Mouse (Mus musculus): ENCODE data around the gene Olfr960. TPM values are rescaled to one million over a fixed set of nuclear protein-coding genes. Genes with fewer than 3 reads are reported as not detected.

Gene Olfr960
- polyA plus RNA-seq (2015; fragmentation: Nextera tagmentation; extraction: Ambion mirVana): not detected in 2 replicates

DNA sequence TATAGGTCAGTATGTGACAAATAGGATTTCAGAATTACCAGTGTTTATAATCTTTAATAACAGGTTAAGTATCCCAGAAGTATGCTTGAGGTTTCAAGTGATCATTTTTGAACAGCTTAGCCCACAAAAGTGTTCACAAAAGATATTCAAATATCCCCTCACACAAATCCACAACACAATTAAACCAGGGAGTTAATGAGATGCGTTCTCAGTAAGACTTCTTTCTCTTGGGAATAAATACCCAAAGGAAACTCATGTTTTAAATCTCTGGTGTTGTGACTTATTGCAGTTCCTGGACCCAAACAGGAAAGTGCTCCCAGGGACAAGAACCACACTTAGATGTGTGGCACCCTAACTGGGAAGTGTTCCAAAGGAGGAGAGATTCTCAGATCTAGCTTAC is at the start of gene Olfr960:
Gene Olfr960 (plus strand): TSS at position 301 of the 400 bp plus-strand sequence.
- no peaks in the 10 kb centered on the region for H3K36me3 ChIP-seq (ENCODE audit: control insufficient read depth, insufficient read depth, low read length)
- H3K27me3 ChIP-seq (ENCODE audit: control insufficient read depth, insufficient read depth, low read length): no peaks in the 10 kb centered on the region
- no peaks in the 10 kb centered on the region for H3K4me1 ChIP-seq (ENCODE audit: control insufficient read depth, insufficient read depth, low read length)
- no peak for ATAC-seq (ENCODE audit: insufficient read depth, low FRiP score)
- 68% methylated on average over 1 of the region's 1 CpGs for WGBS
- no peak within 1 kb of the TSS for H3K4me3 ChIP-seq (replicated peaks; ENCODE audit: low read length)
- no peak within 1 kb of the TSS for H3K4me2 ChIP-seq (ENCODE audit: low read depth, low read length)
- H3K9ac ChIP-seq (ENCODE audit: low read length): no peak within 1 kb of the TSS
- H3K27ac ChIP-seq (ENCODE audit: low read length): no peak within 1 kb of the TSS
- H3K9me3 ChIP-seq (replicated peaks; ENCODE audit: control insufficient read depth, low read length): no peaks in the 10 kb centered on the region

GRCm38 (mm10) chr9:39575469-39575868 is 45.7 kb upstream of the Olfr960 start, which contains the start of gene Olfr959:
Gene Olfr959, minus strand, starts transcription at chr9:39575569.
- 72% methylated on average over 3 of the region's 3 CpGs for WGBS
- no peaks in the 10 kb centered on the region for H3K9me3 ChIP-seq (replicated peaks; ENCODE audit: control insufficient read depth, low read length)
- ATAC-seq (ENCODE audit: insufficient read depth, low FRiP score): no peak
- no peaks in the 10 kb centered on the region for H3K36me3 ChIP-seq (ENCODE audit: control insufficient read depth, insufficient read depth, low read length)
- no peaks in the 10 kb centered on the region for H3K27me3 ChIP-seq (ENCODE audit: control insufficient read depth, insufficient read depth, low read length)
- H3K4me3 ChIP-seq (replicated peaks; ENCODE audit: low read length): no peak within 1 kb of the TSS
- no peak within 1 kb of the TSS for H3K27ac ChIP-seq (ENCODE audit: low read length)
- H3K4me2 ChIP-seq (ENCODE audit: low read depth, low read length): no peak within 1 kb of the TSS
- H3K4me1 ChIP-seq (ENCODE audit: control insufficient read depth, insufficient read depth, low read length): no peaks in the 10 kb centered on the region
- H3K9ac ChIP-seq (ENCODE audit: low read length): no peak within 1 kb of the TSS

DNA sequence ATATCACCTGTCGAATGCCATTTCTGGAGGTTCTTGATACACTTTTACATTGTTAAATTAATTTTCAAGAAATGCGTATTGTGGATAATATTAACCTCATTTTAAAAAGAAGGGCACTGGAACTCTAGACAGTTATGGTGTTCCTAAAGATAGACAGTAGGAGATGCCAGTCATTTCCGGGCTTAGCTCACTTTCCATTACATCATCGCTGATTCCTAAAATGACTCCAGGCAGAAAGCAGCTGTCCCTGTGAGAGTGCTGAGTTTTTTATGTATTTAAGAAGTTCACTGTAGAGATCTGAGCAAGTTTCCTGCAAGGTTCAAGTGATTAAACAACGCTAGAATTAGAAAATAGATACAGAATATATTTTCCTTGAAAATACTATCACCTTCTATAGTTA is 44.1 kb upstream of the Olfr960 start:
- no peak overlapping the region for H3K4me3 ChIP-seq (replicated peaks; ENCODE audit: low read length)
- no peaks in the 10 kb centered on the region for H3K4me1 ChIP-seq (ENCODE audit: control insufficient read depth, insufficient read depth, low read length)
- H3K27ac ChIP-seq (ENCODE audit: low read length): no peak overlapping the region
- no peak for ATAC-seq (ENCODE audit: insufficient read depth, low FRiP score)
- no peak overlapping the region for H3K9ac ChIP-seq (ENCODE audit: low read length)
- no peaks in the 10 kb centered on the region for H3K27me3 ChIP-seq (ENCODE audit: control insufficient read depth, insufficient read depth, low read length)
- no peak overlapping the region for H3K4me2 ChIP-seq (ENCODE audit: low read depth, low read length)
- H3K9me3 ChIP-seq (replicated peaks; ENCODE audit: control insufficient read depth, low read length): no peaks in the 10 kb centered on the region
- WGBS: 84% methylated on average over 5 of the region's 5 CpGs
- H3K36me3 ChIP-seq (ENCODE audit: control insufficient read depth, insufficient read depth, low read length): no peaks in the 10 kb centered on the region

DNA sequence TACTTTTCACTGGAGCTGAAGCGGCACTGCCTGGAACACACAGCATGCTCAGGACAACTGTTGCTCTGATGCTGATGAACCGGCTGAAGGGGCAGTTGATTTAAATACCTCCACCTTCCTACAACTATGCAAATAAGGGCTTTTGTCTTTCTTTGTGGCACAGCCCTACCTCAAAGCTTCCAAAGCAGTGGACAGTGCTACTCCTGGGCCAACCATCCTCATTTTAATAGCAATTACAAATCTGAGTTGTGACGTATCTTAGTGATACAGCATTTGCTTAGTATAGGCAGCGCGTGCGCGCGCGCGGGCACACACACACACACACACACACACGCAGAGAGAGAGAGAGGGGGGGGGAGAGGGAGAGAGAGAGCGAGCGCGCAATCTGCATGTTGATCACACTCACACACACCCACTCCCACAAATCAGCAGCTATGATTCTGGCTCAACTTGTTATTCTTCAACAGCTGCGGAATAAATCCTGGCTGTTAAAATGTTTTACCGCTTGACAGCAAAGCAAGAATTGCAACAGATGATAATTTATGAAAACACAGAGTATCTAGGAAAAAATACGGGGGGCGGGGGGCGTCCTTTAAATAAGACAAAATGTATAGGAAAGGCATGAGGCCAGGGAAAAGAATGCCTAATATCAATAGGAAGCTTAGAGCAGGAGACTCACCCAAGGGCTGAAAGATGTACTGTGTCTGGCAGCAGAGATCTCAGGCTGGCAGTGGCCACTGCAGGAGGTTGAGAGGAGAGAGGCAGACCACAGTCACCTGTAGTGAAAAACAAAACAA is 18.4 kb upstream of the Olfr960 start:
- H3K9ac ChIP-seq (ENCODE audit: low read length): peak overlapping the region; percentile 23; the same call in 1 of the 2 replicates
- under 1% methylated on average over 19 of the region's 19 CpGs for WGBS

GRCm38 (mm10) chr9:39603333-39603845 is 17.8 kb upstream of the Olfr960 start:
- Histone ChIP-seq H3K27ac (ENCODE audit: low read length) (peak overlapping the region; percentile 12; the same call in 1 of the 2 replicates), H3K9ac (ENCODE audit: low read length) (peak overlapping the region; percentile 23; the same call in 1 of the 2 replicates), H3K36me3 (ENCODE audit: control insufficient read depth, insufficient read depth, low read length) (no peaks in the 10 kb centered on the region), H3K4me1 (ENCODE audit: control insufficient read depth, insufficient read depth, low read length) (0 out of 2 replicates have a peak, but pooled peaks cover 4% of the 10 kb centered on the region), H3K27me3 (ENCODE audit: control insufficient read depth, insufficient read depth, low read length) (no peaks in the 10 kb centered on the region), H3K9me3 (replicated peaks; ENCODE audit: control insufficient read depth, low read length) (no peaks in the 10 kb centered on the region), H3K4me2 (ENCODE audit: low read depth, low read length) (peak overlapping the region; percentile 83), H3K4me3 (replicated peaks; ENCODE audit: low read length) (peak overlapping the region; percentile 47)
- 2% methylated on average over 9 of the region's 9 CpGs for WGBS
- ATAC-seq (ENCODE audit: insufficient read depth, low FRiP score): peak; percentile 71; the same call in 1 of the 2 replicates

More for the DNA sequence above, 18.4 kb upstream of the Olfr960 start:
- Histone ChIP-seq H3K27me3 (ENCODE audit: control insufficient read depth, insufficient read depth, low read length) (no peaks in the 10 kb centered on the region), H3K4me3 (replicated peaks; ENCODE audit: low read length) (peak overlapping the region; percentile 47), H3K36me3 (ENCODE audit: control insufficient read depth, insufficient read depth, low read length) (no peaks in the 10 kb centered on the region), H3K4me2 (ENCODE audit: low read depth, low read length) (peak overlapping the region; percentile 83), H3K27ac (ENCODE audit: low read length) (peak overlapping the region; percentile 12; the same call in 1 of the 2 replicates), H3K4me1 (ENCODE audit: control insufficient read depth, insufficient read depth, low read length) (0 out of 2 replicates have a peak, but pooled peaks cover 4% of the 10 kb centered on the region), H3K9me3 (replicated peaks; ENCODE audit: control insufficient read depth, low read length) (no peaks in the 10 kb centered on the region)
- ATAC-seq (ENCODE audit: insufficient read depth, low FRiP score): peak; percentile 79; the same call in 1 of the 2 replicates

DNA sequence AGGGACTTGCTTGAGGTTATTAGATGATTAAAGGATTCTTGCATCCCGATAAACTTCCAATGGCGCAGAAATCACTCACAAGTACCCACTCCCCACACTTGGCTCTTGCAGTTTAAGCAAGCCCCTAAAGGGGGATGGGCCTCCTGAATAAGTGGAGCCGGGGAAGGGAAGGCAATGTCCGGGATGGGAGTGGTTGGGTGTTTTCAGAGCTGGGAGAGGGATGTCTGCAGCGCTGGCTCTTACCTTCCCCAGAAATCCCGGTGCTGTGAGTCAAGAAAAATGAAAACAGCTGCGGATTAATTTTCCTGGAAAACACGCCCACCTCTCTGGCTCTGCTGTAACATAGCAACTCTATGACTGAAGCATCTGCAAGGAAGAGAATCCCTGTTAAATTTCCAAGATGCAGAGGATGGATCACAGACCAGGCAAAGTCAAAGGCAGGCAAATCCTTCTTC is 17.1 kb upstream of the Olfr960 start, which contains the start of gene AW551984:
Gene AW551984 (minus strand): TSS at position 405 of the 455 bp plus-strand sequence.
- Histone ChIP-seq H3K4me1 (ENCODE audit: control insufficient read depth, insufficient read depth, low read length) (0 out of 2 replicates have a peak, but pooled peaks cover 4% of the 10 kb centered on the region), H3K9me3 (replicated peaks; ENCODE audit: control insufficient read depth, low read length) (no peaks in the 10 kb centered on the region), H3K9ac (ENCODE audit: low read length) (peak within 1 kb of the TSS; percentile 62), H3K36me3 (ENCODE audit: control insufficient read depth, insufficient read depth, low read length) (no peaks in the 10 kb centered on the region), H3K4me3 (replicated peaks; ENCODE audit: low read length) (peak within 1 kb of the TSS; percentile 47), H3K27ac (ENCODE audit: low read length) (peak within 1 kb of the TSS; percentile 42; the same call in 1 of the 2 replicates), H3K27me3 (ENCODE audit: control insufficient read depth, insufficient read depth, low read length) (no peaks in the 10 kb centered on the region), H3K4me2 (ENCODE audit: low read depth, low read length) (peak within 1 kb of the TSS; percentile 83)
- WGBS: under 1% methylated on average over 8 of the region's 8 CpGs
- ATAC-seq (ENCODE audit: insufficient read depth, low FRiP score): peak; percentile 44; the same call in 1 of the 2 replicates

GRCm38 (mm10) chr9:39608497-39608896 is 12.7 kb upstream of the Olfr960 start:
- 0 out of 2 replicates have a peak, but pooled peaks cover 4% of the 10 kb centered on the region for H3K4me1 ChIP-seq (ENCODE audit: control insufficient read depth, insufficient read depth, low read length)
- ATAC-seq (ENCODE audit: insufficient read depth, low FRiP score): no peak
- no peak overlapping the region for H3K4me3 ChIP-seq (replicated peaks; ENCODE audit: low read length)
- no peak overlapping the region for H3K27ac ChIP-seq (ENCODE audit: low read length)
- H3K9ac ChIP-seq (ENCODE audit: low read length): no peak overlapping the region
- no peak overlapping the region for H3K4me2 ChIP-seq (ENCODE audit: low read depth, low read length)
- no peaks in the 10 kb centered on the region for H3K36me3 ChIP-seq (ENCODE audit: control insufficient read depth, insufficient read depth, low read length)
- no peaks in the 10 kb centered on the region for H3K27me3 ChIP-seq (ENCODE audit: control insufficient read depth, insufficient read depth, low read length)
- H3K9me3 ChIP-seq (replicated peaks; ENCODE audit: control insufficient read depth, low read length): no peaks in the 10 kb centered on the region

GRCm38 (mm10) chr9:39610355-39610754 is 10.8 kb upstream of the Olfr960 start, which contains the start of gene Olfr148:
Gene Olfr148, plus strand, starts transcription at chr9:39610655.
- Histone ChIP-seq H3K4me2 (ENCODE audit: low read depth, low read length) (no peak within 1 kb of the TSS), H3K27me3 (ENCODE audit: control insufficient read depth, insufficient read depth, low read length) (no peaks in the 10 kb centered on the region), H3K4me3 (replicated peaks; ENCODE audit: low read length) (no peak within 1 kb of the TSS), H3K27ac (ENCODE audit: low read length) (no peak within 1 kb of the TSS), H3K9me3 (replicated peaks; ENCODE audit: control insufficient read depth, low read length) (no peaks in the 10 kb centered on the region), H3K4me1 (ENCODE audit: control insufficient read depth, insufficient read depth, low read length) (no peaks in the 10 kb centered on the region), H3K9ac (ENCODE audit: low read length) (no peak within 1 kb of the TSS), H3K36me3 (ENCODE audit: control insufficient read depth, insufficient read depth, low read length) (no peaks in the 10 kb centered on the region)
- WGBS: 70% methylated on average over 3 of the region's 3 CpGs
- ATAC-seq (ENCODE audit: insufficient read depth, low FRiP score): no peak

DNA sequence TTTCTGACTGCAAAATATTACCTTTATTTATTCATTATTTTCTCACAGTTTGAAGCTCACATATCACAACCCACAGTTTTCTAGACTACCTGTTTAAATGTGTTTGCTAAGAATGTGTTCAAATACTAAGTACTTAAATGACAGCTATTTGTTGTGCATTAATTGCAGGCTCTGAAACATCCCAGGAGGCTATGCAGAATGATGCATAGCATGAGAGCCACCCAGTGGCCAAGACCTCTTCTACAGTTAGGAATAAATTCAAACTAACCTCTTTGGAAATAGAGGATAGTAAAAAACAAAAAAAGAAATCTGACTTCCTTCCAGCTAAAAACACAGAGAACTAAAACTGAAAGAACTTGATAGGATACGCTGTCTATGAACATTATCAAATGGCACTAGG is 9.2 kb upstream of the Olfr960 start:
- Histone ChIP-seq H3K9ac (ENCODE audit: low read length) (no peak overlapping the region), H3K9me3 (replicated peaks; ENCODE audit: control insufficient read depth, low read length) (no peaks in the 10 kb centered on the region), H3K36me3 (ENCODE audit: control insufficient read depth, insufficient read depth, low read length) (no peaks in the 10 kb centered on the region), H3K27ac (ENCODE audit: low read length) (no peak overlapping the region), H3K4me2 (ENCODE audit: low read depth, low read length) (no peak overlapping the region), H3K4me1 (ENCODE audit: control insufficient read depth, insufficient read depth, low read length) (no peaks in the 10 kb centered on the region), H3K27me3 (ENCODE audit: control insufficient read depth, insufficient read depth, low read length) (no peaks in the 10 kb centered on the region), H3K4me3 (replicated peaks; ENCODE audit: low read length) (no peak overlapping the region)
- ATAC-seq (ENCODE audit: insufficient read depth, low FRiP score): no peak
- 60% methylated on average over 1 of the region's 1 CpGs for WGBS

Measured in stomach, embryonic 16.5 days (tissue).